Mouse (Mus musculus): ENCODE data around the gene Acsf2.

DNA sequence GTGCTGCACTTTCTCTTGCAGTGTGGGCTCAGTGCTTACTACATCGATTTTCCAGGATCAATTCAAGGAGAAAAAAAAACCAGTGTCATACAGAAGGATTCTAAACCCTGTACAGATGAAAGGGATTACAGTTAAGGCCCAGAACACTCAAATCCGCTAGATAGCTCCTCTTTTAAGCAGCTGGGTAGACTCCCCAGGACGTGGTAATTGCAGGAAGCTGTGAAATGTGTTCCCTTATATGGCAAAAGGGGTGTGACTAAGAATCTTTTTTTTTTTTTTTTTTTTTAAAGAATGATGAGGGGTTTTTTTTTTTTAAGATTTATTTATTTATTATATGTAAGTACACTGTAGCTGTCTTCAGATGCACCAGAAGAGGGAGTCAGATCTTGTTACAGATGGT lies 72.8 kb downstream of the Acsf2 start:
- TF ChIP-seq CTCF (IDR thresholded peaks at IDR 0.05; ENCODE audit: borderline replicate concordance, extremely low read depth, insufficient read depth, insufficient read length) (no peak), POLR2A (IDR thresholded peaks at IDR 0.05; ENCODE audit: borderline replicate concordance, extremely low read depth, insufficient read depth, insufficient read length, poor library complexity, severe bottlenecking) (no peak)
